Mouse (Mus musculus): Measurements from ENCODE around the gene Iffo2. TPM values are rescaled to one million over a fixed set of nuclear protein-coding genes. Genes with fewer than 3 reads are reported as not detected.

Iffo2 gene
- polyA plus RNA-seq, 1 experiment from 2014 or later = 4.9 TPM

- 8% methylated on average over 15 of the region's 15 CpGs for WGBS
- no peaks in the 10 kb centered on the region for H3K27me3 ChIP-seq (replicated peaks)
- H3K4me2 ChIP-seq = peak overlapping the region; percentile 58
- peak overlapping the region; percentile 47 for H3K9ac ChIP-seq
- H3K27ac ChIP-seq (ENCODE audit: poor library complexity, severe bottlenecking) = peak overlapping the region; percentile 90
- H3K4me1 ChIP-seq (replicated peaks) = peaks cover 93% of the 10 kb centered on the region
- no peaks in the 10 kb centered on the region for H3K36me3 ChIP-seq
- H3K9me3 ChIP-seq (replicated peaks) = no peaks in the 10 kb centered on the region
- H3K4me3 ChIP-seq = peak overlapping the region; percentile 5; the same call in 1 of the 2 replicates
- ATAC-seq (ENCODE audit: insufficient number of reproducible peaks, low FRiP score) = 0 out of 2 replicates have a peak, but pooled peaks have one; percentile 49
Measured at GRCm38 (mm10) chr4:139580663-139581336, 50.5 kb downstream of the Iffo2 start.

GRCm38 (mm10) chr4:139581427-139582051 is 51.2 kb downstream of the Iffo2 start:
- Histone ChIP-seq H3K4me1 (replicated peaks) (peaks cover 93% of the 10 kb centered on the region), H3K4me3 (peak overlapping the region; percentile 5; the same call in 1 of the 2 replicates), H3K9ac (peak overlapping the region; percentile 47), H3K36me3 (no peaks in the 10 kb centered on the region), H3K27me3 (replicated peaks) (no peaks in the 10 kb centered on the region), H3K27ac (ENCODE audit: poor library complexity, severe bottlenecking) (peak overlapping the region; percentile 90), H3K4me2 (peak overlapping the region; percentile 58), H3K9me3 (replicated peaks) (no peaks in the 10 kb centered on the region)
- WGBS = 34% methylated on average over 6 of the region's 6 CpGs
- 0 out of 2 replicates have a peak, but pooled peaks have one; percentile 7 for ATAC-seq (ENCODE audit: insufficient number of reproducible peaks, low FRiP score)

GRCm38 (mm10) chr4:139582346-139582745 is 52.0 kb downstream of the Iffo2 start:
- H3K36me3 ChIP-seq = no peaks in the 10 kb centered on the region
- ATAC-seq (ENCODE audit: insufficient number of reproducible peaks, low FRiP score) = no peak
- no peak overlapping the region for H3K4me2 ChIP-seq
- no peaks in the 10 kb centered on the region for H3K9me3 ChIP-seq (replicated peaks)
- H3K4me3 ChIP-seq = no peak overlapping the region
- H3K27ac ChIP-seq (ENCODE audit: poor library complexity, severe bottlenecking) = peak overlapping the region; percentile 90; the same call in 1 of the 2 replicates
- H3K4me1 ChIP-seq (replicated peaks) = peaks cover 93% of the 10 kb centered on the region
- H3K27me3 ChIP-seq (replicated peaks) = no peaks in the 10 kb centered on the region
- 76% methylated on average over 6 of the region's 6 CpGs for WGBS
- H3K9ac ChIP-seq = no peak overlapping the region

GRCm38 (mm10) chr4:139582903-139583302 is 52.6 kb downstream of the Iffo2 start:
- Histone ChIP-seq H3K4me3 (no peak overlapping the region), H3K27ac (ENCODE audit: poor library complexity, severe bottlenecking) (no peak overlapping the region), H3K4me2 (no peak overlapping the region), H3K9ac (peak overlapping the region; percentile 6; the same call in 1 of the 2 replicates), H3K9me3 (replicated peaks) (no peaks in the 10 kb centered on the region), H3K4me1 (replicated peaks) (peaks cover 98% of the 10 kb centered on the region), H3K27me3 (replicated peaks) (no peaks in the 10 kb centered on the region), H3K36me3 (no peaks in the 10 kb centered on the region)
- no peak for ATAC-seq (ENCODE audit: insufficient number of reproducible peaks, low FRiP score)
- WGBS = 63% methylated on average over 3 of the region's 3 CpGs

GRCm38 (mm10) chr4:139583629-139584245 is 53.4 kb downstream of the Iffo2 start:
- peaks cover 93% of the 10 kb centered on the region for H3K4me1 ChIP-seq (replicated peaks)
- no peak overlapping the region for H3K27ac ChIP-seq (ENCODE audit: poor library complexity, severe bottlenecking)
- ATAC-seq (ENCODE audit: insufficient number of reproducible peaks, low FRiP score) = no peak

GRCm38 (mm10) chr4:139584704-139585103 is 54.4 kb downstream of the Iffo2 start:
- Histone ChIP-seq H3K9ac (no peak overlapping the region), H3K36me3 (no peaks in the 10 kb centered on the region), H3K27ac (ENCODE audit: poor library complexity, severe bottlenecking) (no peak overlapping the region), H3K4me1 (replicated peaks) (peaks cover 89% of the 10 kb centered on the region), H3K27me3 (replicated peaks) (no peaks in the 10 kb centered on the region), H3K4me2 (no peak overlapping the region), H3K9me3 (replicated peaks) (no peaks in the 10 kb centered on the region), H3K4me3 (no peak overlapping the region)
- ATAC-seq (ENCODE audit: insufficient number of reproducible peaks, low FRiP score) = no peak
- 73% methylated on average over 11 of the region's 11 CpGs for WGBS

More at GRCm38 (mm10) chr4:139583629-139584245, 53.4 kb downstream of the Iffo2 start:
- Histone ChIP-seq H3K9me3 (replicated peaks) (no peaks in the 10 kb centered on the region), H3K27me3 (replicated peaks) (no peaks in the 10 kb centered on the region), H3K9ac (no peak overlapping the region), H3K36me3 (no peaks in the 10 kb centered on the region), H3K4me3 (no peak overlapping the region), H3K4me2 (no peak overlapping the region)
- WGBS = 78% methylated on average over 11 of the region's 11 CpGs

GRCm38 (mm10) chr4:139585713-139586112 is 55.4 kb downstream of the Iffo2 start:
- WGBS = 80% methylated on average over 7 of the region's 7 CpGs
- no peak overlapping the region for H3K4me3 ChIP-seq
- no peak overlapping the region for H3K9ac ChIP-seq
- H3K27me3 ChIP-seq (replicated peaks) = no peaks in the 10 kb centered on the region
- ATAC-seq (ENCODE audit: insufficient number of reproducible peaks, low FRiP score) = no peak
- H3K4me2 ChIP-seq = no peak overlapping the region
- no peaks in the 10 kb centered on the region for H3K9me3 ChIP-seq (replicated peaks)
- H3K4me1 ChIP-seq (replicated peaks) = peaks cover 89% of the 10 kb centered on the region
- H3K36me3 ChIP-seq = no peaks in the 10 kb centered on the region
- H3K27ac ChIP-seq (ENCODE audit: poor library complexity, severe bottlenecking) = no peak overlapping the region

GRCm38 (mm10) chr4:139587370-139587769 is 57.0 kb downstream of the Iffo2 start:
- peaks cover 72% of the 10 kb centered on the region for H3K4me1 ChIP-seq (replicated peaks)
- H3K4me2 ChIP-seq = no peak overlapping the region
- H3K27me3 ChIP-seq (replicated peaks) = no peaks in the 10 kb centered on the region
- no peak overlapping the region for H3K9ac ChIP-seq
- no peak overlapping the region for H3K27ac ChIP-seq (ENCODE audit: poor library complexity, severe bottlenecking)
- H3K36me3 ChIP-seq = no peaks in the 10 kb centered on the region
- 71% methylated on average over 4 of the region's 4 CpGs for WGBS
- no peaks in the 10 kb centered on the region for H3K9me3 ChIP-seq (replicated peaks)
- H3K4me3 ChIP-seq = no peak overlapping the region
- ATAC-seq (ENCODE audit: insufficient number of reproducible peaks, low FRiP score) = no peak

- WGBS = 75% methylated on average over 4 of the region's 4 CpGs
Measured at GRCm38 (mm10) chr4:139587773-139588172, 57.4 kb downstream of the Iffo2 start.

GRCm38 (mm10) chr4:139589351-139590027 is 59.1 kb downstream of the Iffo2 start:
- H3K27ac ChIP-seq (ENCODE audit: poor library complexity, severe bottlenecking) = no peak overlapping the region
- WGBS = 46% methylated on average over 5 of the region's 5 CpGs
- ATAC-seq (ENCODE audit: insufficient number of reproducible peaks, low FRiP score) = no peak
- no peak overlapping the region for H3K4me2 ChIP-seq
- no peaks in the 10 kb centered on the region for H3K9me3 ChIP-seq (replicated peaks)
- H3K9ac ChIP-seq = 0 out of 2 replicates have a peak overlapping the region, but pooled peaks have one; percentile 18
- H3K4me1 ChIP-seq (replicated peaks) = peaks cover 61% of the 10 kb centered on the region
- H3K36me3 ChIP-seq = no peaks in the 10 kb centered on the region
- no peaks in the 10 kb centered on the region for H3K27me3 ChIP-seq (replicated peaks)
- H3K4me3 ChIP-seq = no peak overlapping the region

More at GRCm38 (mm10) chr4:139587773-139588172, 57.4 kb downstream of the Iffo2 start:
- Histone ChIP-seq H3K27me3 (replicated peaks) (no peaks in the 10 kb centered on the region), H3K9me3 (replicated peaks) (no peaks in the 10 kb centered on the region), H3K4me1 (replicated peaks) (peaks cover 68% of the 10 kb centered on the region), H3K4me2 (no peak overlapping the region), H3K27ac (ENCODE audit: poor library complexity, severe bottlenecking) (no peak overlapping the region), H3K36me3 (no peaks in the 10 kb centered on the region), H3K4me3 (no peak overlapping the region), H3K9ac (no peak overlapping the region)
- ATAC-seq (ENCODE audit: insufficient number of reproducible peaks, low FRiP score) = no peak

- H3K36me3 ChIP-seq = no peaks in the 10 kb centered on the region
- H3K9ac ChIP-seq = 0 out of 2 replicates have a peak overlapping the region, but pooled peaks have one; percentile 18
Measured at GRCm38 (mm10) chr4:139590446-139590845, 60.1 kb downstream of the Iffo2 start.

More at GRCm38 (mm10) chr4:139590446-139590845, 60.1 kb downstream of the Iffo2 start:
- Histone ChIP-seq H3K27me3 (replicated peaks) (no peaks in the 10 kb centered on the region), H3K9me3 (replicated peaks) (no peaks in the 10 kb centered on the region), H3K4me1 (replicated peaks) (peaks cover 59% of the 10 kb centered on the region), H3K4me2 (no peak overlapping the region), H3K4me3 (no peak overlapping the region), H3K27ac (ENCODE audit: poor library complexity, severe bottlenecking) (no peak overlapping the region)
- no peak for ATAC-seq (ENCODE audit: insufficient number of reproducible peaks, low FRiP score)
- 47% methylated on average over 4 of the region's 4 CpGs for WGBS

Measured in heart, embryonic 12.5 days (tissue).